In genomic region chr13:51920511-51921351, GRCm38 (mm10) we compare ENCODE assay signal across 7 mouse cellular contexts.
A peak's percentile ranks its signal among the peaks of the same experiment; 100 is the strongest.
DNase-seq lines count a peak whose midpoint lies in the region; ATAC-seq and TF ChIP-seq lines count a peak whose summit lies in the region.

No protein-coding gene starts in this region.

- no peak overlapping the region for H3K4me3 ChIP-seq in liver, embryonic 11.5 days (ENCODE audit: low read depth, low read length)
- no peak overlapping the region for H3K4me3 ChIP-seq in liver, postnatal 0 days (ENCODE audit: low read depth, low read length)
- H3K4me3 ChIP-seq in embryonic facial prominence, embryonic 12.5 days: no peak overlapping the region
- peak overlapping the region; percentile 22 for H3K4me3 ChIP-seq in limb, embryonic 10.5 days
- H3K4me3 ChIP-seq in stomach, embryonic 14.5 days (ENCODE audit: low read depth, low read length): no peak overlapping the region

- no peaks in the 10 kb centered on the region for H3K36me3 ChIP-seq in liver, embryonic 11.5 days (ENCODE audit: control insufficient read depth, insufficient read depth, low read length)
- H3K36me3 ChIP-seq in liver, postnatal 0 days (replicated peaks; ENCODE audit: insufficient read depth, low read length): no peaks in the 10 kb centered on the region
- H3K36me3 ChIP-seq in embryonic facial prominence, embryonic 12.5 days: no peaks in the 10 kb centered on the region
- H3K36me3 ChIP-seq in limb, embryonic 10.5 days: no peaks in the 10 kb centered on the region
- no peaks in the 10 kb centered on the region for H3K36me3 ChIP-seq in stomach, embryonic 14.5 days (ENCODE audit: control insufficient read depth, insufficient read depth, low read length)

- no peaks in the 10 kb centered on the region for H3K9me3 ChIP-seq in liver, embryonic 11.5 days (ENCODE audit: control insufficient read depth, low read length)
- H3K9me3 ChIP-seq in liver, postnatal 0 days (ENCODE audit: low read length): no peaks in the 10 kb centered on the region
- H3K9me3 ChIP-seq in embryonic facial prominence, embryonic 12.5 days: no peaks in the 10 kb centered on the region
- no peaks in the 10 kb centered on the region for H3K9me3 ChIP-seq in limb, embryonic 10.5 days (replicated peaks)
- H3K9me3 ChIP-seq in stomach, embryonic 14.5 days (ENCODE audit: control insufficient read depth, low read depth, low read length): no peaks in the 10 kb centered on the region

- peak; percentile 47 for DNase-seq in liver, embryonic 11.5 days (ENCODE audit: low spot score)
- no peak for DNase-seq in liver, postnatal 0 days
- DNase-seq in limb, embryonic 10.5 days (ENCODE audit: low spot score): peak; percentile 73
- no peak for DNase-seq in layer of hippocampus, postnatal 14 days (ENCODE audit: low spot score in 2 of 2)
- DNase-seq in left cerebral cortex, adult 11 months (ENCODE audit: low spot score): no peak

- H3K4me1 ChIP-seq in liver, embryonic 11.5 days (replicated peaks; ENCODE audit: control insufficient read depth, insufficient read depth, low read length): peaks cover 10% of the 10 kb centered on the region; the same call in 1 of the 2 replicates
- peaks cover 8% of the 10 kb centered on the region for H3K4me1 ChIP-seq in liver, postnatal 0 days (ENCODE audit: insufficient read depth)
- H3K4me1 ChIP-seq in embryonic facial prominence, embryonic 12.5 days: peaks cover 51% of the 10 kb centered on the region
- peaks cover 58% of the 10 kb centered on the region for H3K4me1 ChIP-seq in limb, embryonic 10.5 days
- H3K4me1 ChIP-seq in stomach, embryonic 14.5 days (ENCODE audit: control insufficient read depth, insufficient read depth, low read length): peaks cover 34% of the 10 kb centered on the region

- peaks cover 27% of the 10 kb centered on the region for H3K27me3 ChIP-seq in liver, embryonic 11.5 days (replicated peaks; ENCODE audit: control insufficient read depth, insufficient read depth, low read length)
- 0 out of 2 replicates have a peak, but pooled peaks cover 3% of the 10 kb centered on the region for H3K27me3 ChIP-seq in liver, postnatal 0 days (ENCODE audit: insufficient read depth, low read length)
- peaks cover 26% of the 10 kb centered on the region for H3K27me3 ChIP-seq in embryonic facial prominence, embryonic 12.5 days
- H3K27me3 ChIP-seq in limb, embryonic 10.5 days (ENCODE audit: low read depth, poor library complexity, severe bottlenecking): peaks cover 46% of the 10 kb centered on the region
- H3K27me3 ChIP-seq in stomach, embryonic 14.5 days (ENCODE audit: control insufficient read depth, insufficient read depth, low read length): 0 out of 2 replicates have a peak, but pooled peaks cover 3% of the 10 kb centered on the region

- 33% methylated on average over 15 of the region's 15 CpGs for WGBS in liver, embryonic 11.5 days
- 51% methylated on average over 15 of the region's 15 CpGs for WGBS in liver, postnatal 0 days (ENCODE audit: insufficient replicate concordance)
- WGBS in embryonic facial prominence, embryonic 12.5 days: 2% methylated on average over 15 of the region's 15 CpGs
- 5% methylated on average over 15 of the region's 15 CpGs for WGBS in limb, embryonic 10.5 days
- WGBS in stomach, embryonic 14.5 days: 8% methylated on average over 15 of the region's 15 CpGs

- no peak overlapping the region for H3K4me2 ChIP-seq in liver, embryonic 11.5 days
- no peak overlapping the region for H3K4me2 ChIP-seq in liver, postnatal 0 days (ENCODE audit: low read depth, low read length)
- H3K4me2 ChIP-seq in embryonic facial prominence, embryonic 12.5 days (replicated peaks): peak overlapping the region; percentile 26
- peak overlapping the region; percentile 2; the same call in 1 of the 2 replicates for H3K4me2 ChIP-seq in stomach, embryonic 14.5 days (replicated peaks; ENCODE audit: low read depth, low read length)

- no peak overlapping the region for H3K27ac ChIP-seq in liver, embryonic 11.5 days (ENCODE audit: low read depth, low read length)
- no peak overlapping the region for H3K27ac ChIP-seq in liver, postnatal 0 days (ENCODE audit: low read depth)
- H3K27ac ChIP-seq in embryonic facial prominence, embryonic 12.5 days: peak overlapping the region; percentile 88
- H3K27ac ChIP-seq in limb, embryonic 10.5 days: peak overlapping the region; percentile 87
- peak overlapping the region; percentile 29 for H3K27ac ChIP-seq in stomach, embryonic 14.5 days (ENCODE audit: low read length)

- TF ChIP-seq EP300 in liver, postnatal 0 days (IDR thresholded peaks at IDR 0.05; ENCODE audit: low read depth): no peak

- no peak overlapping the region for H3K9ac ChIP-seq in liver, embryonic 11.5 days (ENCODE audit: low read depth, low read length)
- no peak overlapping the region for H3K9ac ChIP-seq in liver, postnatal 0 days (replicated peaks)
- no peak overlapping the region for H3K9ac ChIP-seq in embryonic facial prominence, embryonic 12.5 days
- no peak overlapping the region for H3K9ac ChIP-seq in stomach, embryonic 14.5 days (replicated peaks; ENCODE audit: low read depth, low read length)

- ATAC-seq in liver, embryonic 11.5 days (replicated peaks; ENCODE audit: low FRiP score): no peak
- ATAC-seq in liver, postnatal 0 days: no peak
- peak; percentile 73 for ATAC-seq in embryonic facial prominence, embryonic 12.5 days (ENCODE audit: insufficient number of reproducible peaks, insufficient read depth, low FRiP score, low TSS enrichment)
- ATAC-seq in stomach, embryonic 14.5 days (ENCODE audit: insufficient number of reproducible peaks, insufficient read depth, low FRiP score, low read depth): peak; percentile 43; the same call in 1 of the 2 replicates

- no peak for TF ChIP-seq CTCF in liver, postnatal 0 days (IDR thresholded peaks at IDR 0.05; ENCODE audit: low read depth)

Comparison
In these comparisons a context has a peak if more than half of its experiments do, and no peak if none do; other contexts are left out.
1. DNase-seq: peak in liver, embryonic 11.5 days (single experiment) and limb, embryonic 10.5 days (single experiment); none in liver, postnatal 0 days (single experiment), layer of hippocampus, postnatal 14 days (0 of 2) and left cerebral cortex, adult 11 months (single experiment).
2. ATAC-seq: peak in embryonic facial prominence, embryonic 12.5 days (single experiment) and stomach, embryonic 14.5 days (single experiment); none in liver, embryonic 11.5 days (single experiment) and liver, postnatal 0 days (single experiment).
3. H3K27ac ChIP-seq: peak in embryonic facial prominence, embryonic 12.5 days (single experiment), limb, embryonic 10.5 days (single experiment) and stomach, embryonic 14.5 days (single experiment); none in liver, embryonic 11.5 days (single experiment) and liver, postnatal 0 days (single experiment).
4. H3K4me2 ChIP-seq: peak in embryonic facial prominence, embryonic 12.5 days (single experiment) and stomach, embryonic 14.5 days (single experiment); none in liver, embryonic 11.5 days (single experiment) and liver, postnatal 0 days (single experiment).